Mouse (Mus musculus) cerebellum, adult 2 months (tissue): ENCODE data around the gene Myoz1.

Experiments
- CTCF ChIP-seq: fragments of 200-500 bp; IDR thresholded peaks from 2 replicates; pipeline ENCODE4 v1.5.1; 2011; ENCODE audit warnings: low read depth, mild to moderate bottlenecking, control low read depth, low read length, moderate library complexity, borderline replicate concordance; ENCODE audit not compliant: insufficient read depth
- POLR2A ChIP-seq: fragments of 200-500 bp; IDR thresholded peaks from 2 replicates; pipeline ENCODE4 v1.6.1; 2011; ENCODE audit warnings: low read length, control low read depth, borderline replicate concordance; ENCODE audit not compliant: insufficient read depth

DNA sequence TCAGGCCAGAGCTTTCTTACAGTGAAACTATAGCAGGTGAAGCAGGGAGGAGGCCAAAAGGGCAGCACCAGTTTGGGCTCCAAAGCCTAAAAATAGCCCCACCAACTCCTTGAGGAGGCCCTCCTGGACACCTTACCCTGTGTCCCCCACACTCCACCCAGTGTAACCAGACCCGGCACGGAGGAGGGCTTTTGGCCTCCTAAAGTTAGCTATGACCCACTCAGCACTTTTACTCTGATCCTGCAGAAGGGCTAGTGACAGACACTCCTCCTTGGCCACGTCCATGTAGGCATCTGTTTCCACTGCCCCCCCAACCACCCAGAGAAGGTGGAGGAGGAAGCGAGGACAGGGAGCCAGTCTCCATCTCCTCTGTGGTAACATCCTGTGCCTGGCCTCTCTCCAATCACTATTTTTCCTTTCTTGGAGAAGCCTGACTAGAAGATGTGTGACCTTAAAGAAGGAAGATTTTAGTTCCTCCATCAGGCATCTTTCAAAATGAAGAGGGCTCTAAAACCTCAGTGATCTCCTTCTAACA, 4.6 kb downstream of the Myoz1 start:
- TF ChIP-seq CTCF = no peak
- no peak for TF ChIP-seq POLR2A
